Mouse (Mus musculus): Measurements from ENCODE around the gene Slc16a12. TPM values are rescaled to one million over a fixed set of nuclear protein-coding genes. Genes with fewer than 3 reads are reported as not detected.

Gene Slc16a12
- polyA plus RNA-seq, 1 experiment from 2014 or later, result 0.74 TPM

DNA sequence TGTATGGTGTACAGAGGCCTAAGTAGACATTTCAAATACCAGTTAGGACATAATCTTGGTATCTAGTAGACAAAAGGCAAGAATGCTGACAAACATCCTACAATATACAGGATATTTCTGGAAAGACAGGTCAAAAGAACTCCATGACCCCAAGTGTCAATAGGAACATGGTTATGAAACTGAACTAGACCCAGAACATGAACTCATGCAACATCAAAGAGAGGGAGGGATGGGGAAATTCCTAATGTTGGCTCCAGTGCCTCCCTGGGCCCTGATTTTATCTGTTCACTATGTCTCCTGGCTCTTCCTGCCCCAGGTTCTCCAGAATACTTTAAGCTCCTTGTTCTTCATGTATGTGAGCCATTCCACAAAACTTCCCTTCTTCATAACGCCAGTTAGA lies 31.2 kb downstream of the Slc16a12 start:
- ATAC-seq (ENCODE audit: low FRiP score, low TSS enrichment), result no peak
- Histone ChIP-seq H3K36me3 (ENCODE audit: control insufficient read depth, insufficient read depth, low read length) (no peaks in the 10 kb centered on the region), H3K27me3 (ENCODE audit: control insufficient read depth, insufficient read depth, low read length) (no peaks in the 10 kb centered on the region), H3K9ac (ENCODE audit: low read length) (no peak overlapping the region), H3K9me3 (ENCODE audit: control insufficient read depth, low read length) (no peaks in the 10 kb centered on the region), H3K27ac (replicated peaks) (no peak overlapping the region), H3K4me3 (ENCODE audit: low read depth, low read length) (no peak overlapping the region), H3K4me2 (replicated peaks; ENCODE audit: low read depth) (no peak overlapping the region), H3K4me1 (replicated peaks; ENCODE audit: control insufficient read depth, insufficient read depth) (no peaks in the 10 kb centered on the region)
- WGBS, result 64% methylated on average over 1 of the region's 1 CpGs
- no peak for TF ChIP-seq EP300 (optimal IDR thresholded peaks at IDR 0.05)
- TF ChIP-seq CTCF (IDR thresholded peaks at IDR 0.05; ENCODE audit: low read depth), result no peak
- DNase-seq (ENCODE audit: low spot score), result no peak

- no peak overlapping the region for H3K27ac ChIP-seq (replicated peaks)
- WGBS, result 33% methylated on average over 5 of the region's 5 CpGs
- H3K4me2 ChIP-seq (replicated peaks; ENCODE audit: low read depth), result no peak overlapping the region
- ATAC-seq (ENCODE audit: low FRiP score, low TSS enrichment) (no peak), DNase-seq (ENCODE audit: low spot score) (no peak)
- no peak for TF ChIP-seq CTCF (IDR thresholded peaks at IDR 0.05; ENCODE audit: low read depth)
- TF ChIP-seq EP300 (optimal IDR thresholded peaks at IDR 0.05), result no peak
- H3K9me3 ChIP-seq (ENCODE audit: control insufficient read depth, low read length), result no peaks in the 10 kb centered on the region
- H3K4me3 ChIP-seq (ENCODE audit: low read depth, low read length), result no peak overlapping the region
- H3K27me3 ChIP-seq (ENCODE audit: control insufficient read depth, insufficient read depth, low read length), result no peaks in the 10 kb centered on the region
- H3K9ac ChIP-seq (ENCODE audit: low read length), result no peak overlapping the region
- no peaks in the 10 kb centered on the region for H3K36me3 ChIP-seq (ENCODE audit: control insufficient read depth, insufficient read depth, low read length)
- no peaks in the 10 kb centered on the region for H3K4me1 ChIP-seq (replicated peaks; ENCODE audit: control insufficient read depth, insufficient read depth)
Observed at GRCm38 (mm10) chr19:34714250-34714666, 32.8 kb downstream of the Slc16a12 start.

GRCm38 (mm10) chr19:34712050-34712449 lies 35.0 kb downstream of the Slc16a12 start:
- ATAC-seq (ENCODE audit: low FRiP score, low TSS enrichment), result peak; percentile 77
- no peaks in the 10 kb centered on the region for H3K36me3 ChIP-seq (ENCODE audit: control insufficient read depth, insufficient read depth, low read length)
- H3K4me3 ChIP-seq (ENCODE audit: low read depth, low read length), result no peak overlapping the region
- no peaks in the 10 kb centered on the region for H3K27me3 ChIP-seq (ENCODE audit: control insufficient read depth, insufficient read depth, low read length)
- no peak overlapping the region for H3K27ac ChIP-seq (replicated peaks)
- H3K9me3 ChIP-seq (ENCODE audit: control insufficient read depth, low read length), result no peaks in the 10 kb centered on the region
- H3K4me1 ChIP-seq (replicated peaks; ENCODE audit: control insufficient read depth, insufficient read depth), result no peaks in the 10 kb centered on the region
- TF ChIP-seq CTCF (IDR thresholded peaks at IDR 0.05; ENCODE audit: low read depth) (no peak), EP300 (optimal IDR thresholded peaks at IDR 0.05) (no peak)
- no peak overlapping the region for H3K9ac ChIP-seq (ENCODE audit: low read length)
- 44% methylated on average over 2 of the region's 2 CpGs for WGBS
- DNase-seq (ENCODE audit: low spot score), result no peak
- no peak overlapping the region for H3K4me2 ChIP-seq (replicated peaks; ENCODE audit: low read depth)

DNA sequence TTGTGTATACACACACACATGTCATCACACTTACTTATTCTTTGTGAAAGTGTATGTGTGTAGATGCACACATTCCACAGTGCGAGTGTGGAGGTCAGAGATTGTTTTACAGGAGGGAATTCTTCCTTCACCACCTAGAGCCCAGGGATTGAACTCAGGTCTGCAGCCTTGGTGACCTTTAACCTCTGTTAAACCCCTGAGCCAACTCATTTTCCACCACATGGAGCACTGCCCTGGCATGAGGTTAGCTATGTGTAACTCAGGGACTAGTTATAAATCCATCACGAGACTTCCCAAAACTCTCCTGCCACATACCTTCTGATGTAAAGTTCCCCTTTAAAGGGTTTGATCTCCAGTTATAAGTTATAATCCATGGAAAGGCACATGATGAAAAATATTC lies 38.9 kb downstream of the Slc16a12 start:
- no peaks in the 10 kb centered on the region for H3K9me3 ChIP-seq (ENCODE audit: control insufficient read depth, low read length)
- no peak overlapping the region for H3K4me2 ChIP-seq (replicated peaks; ENCODE audit: low read depth)
- ATAC-seq (ENCODE audit: low FRiP score, low TSS enrichment) (no peak), DNase-seq (ENCODE audit: low spot score) (no peak)
- H3K4me3 ChIP-seq (ENCODE audit: low read depth, low read length), result no peak overlapping the region
- H3K36me3 ChIP-seq (ENCODE audit: control insufficient read depth, insufficient read depth, low read length), result no peaks in the 10 kb centered on the region
- 84% methylated on average over 2 of the region's 2 CpGs for WGBS
- no peaks in the 10 kb centered on the region for H3K27me3 ChIP-seq (ENCODE audit: control insufficient read depth, insufficient read depth, low read length)
- TF ChIP-seq EP300 (optimal IDR thresholded peaks at IDR 0.05), result no peak
- no peak for TF ChIP-seq CTCF (IDR thresholded peaks at IDR 0.05; ENCODE audit: low read depth)
- H3K27ac ChIP-seq (replicated peaks), result no peak overlapping the region
- H3K9ac ChIP-seq (ENCODE audit: low read length), result no peak overlapping the region
- H3K4me1 ChIP-seq (replicated peaks; ENCODE audit: control insufficient read depth, insufficient read depth), result no peaks in the 10 kb centered on the region

DNA sequence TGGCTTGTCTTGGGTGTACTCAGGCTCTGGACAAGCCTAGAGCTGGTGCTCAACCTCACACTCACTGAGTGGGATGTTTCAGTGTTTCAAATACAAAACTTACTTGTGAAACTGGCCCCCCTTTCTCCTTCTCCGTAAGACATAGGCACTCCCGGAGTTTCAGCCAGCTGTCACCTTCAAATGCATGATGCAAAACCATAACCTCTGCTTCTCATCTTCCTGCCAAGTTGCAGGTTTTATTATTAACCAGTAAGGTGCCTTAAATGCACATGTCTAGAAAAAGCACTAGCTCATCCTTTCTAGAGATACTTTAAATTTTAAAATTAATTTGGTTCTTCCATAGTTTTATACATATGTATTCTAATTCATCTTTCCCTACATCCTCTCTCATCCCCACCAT lies 39.5 kb downstream of the Slc16a12 start:
- DNase-seq (ENCODE audit: low spot score) (no peak), ATAC-seq (ENCODE audit: low FRiP score, low TSS enrichment) (no peak)
- no peak overlapping the region for H3K27ac ChIP-seq (replicated peaks)
- H3K9me3 ChIP-seq (ENCODE audit: control insufficient read depth, low read length), result no peaks in the 10 kb centered on the region
- 53% methylated on average over 2 of the region's 2 CpGs for WGBS
- no peaks in the 10 kb centered on the region for H3K27me3 ChIP-seq (ENCODE audit: control insufficient read depth, insufficient read depth, low read length)
- no peak overlapping the region for H3K4me2 ChIP-seq (replicated peaks; ENCODE audit: low read depth)
- no peaks in the 10 kb centered on the region for H3K4me1 ChIP-seq (replicated peaks; ENCODE audit: control insufficient read depth, insufficient read depth)
- H3K4me3 ChIP-seq (ENCODE audit: low read depth, low read length), result no peak overlapping the region
- H3K36me3 ChIP-seq (ENCODE audit: control insufficient read depth, insufficient read depth, low read length), result no peaks in the 10 kb centered on the region
- no peak overlapping the region for H3K9ac ChIP-seq (ENCODE audit: low read length)
- TF ChIP-seq CTCF (IDR thresholded peaks at IDR 0.05; ENCODE audit: low read depth), result no peak
- no peak for TF ChIP-seq EP300 (optimal IDR thresholded peaks at IDR 0.05)

DNA sequence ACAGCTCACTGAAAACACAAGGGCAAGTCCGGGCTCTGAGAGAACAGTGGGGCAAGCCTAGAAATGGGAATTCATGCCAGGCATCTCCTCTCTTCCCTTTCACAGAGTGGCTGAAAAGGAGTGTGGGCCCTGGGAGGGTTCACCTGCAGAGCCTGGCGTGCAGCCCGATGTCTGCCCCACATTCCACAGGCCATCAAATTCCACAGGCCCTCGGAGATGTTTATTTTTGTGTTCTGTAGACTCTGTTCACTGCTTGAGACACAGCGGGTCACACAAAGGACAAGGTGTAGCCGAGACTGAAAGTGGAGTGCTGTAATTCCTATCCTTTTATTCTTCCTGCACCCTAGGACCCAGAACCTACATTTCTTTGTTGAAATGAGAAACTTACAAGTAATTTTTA lies 40.8 kb downstream of the Slc16a12 start:
- H3K4me3 ChIP-seq (ENCODE audit: low read depth, low read length), result no peak overlapping the region
- no peak for DNase-seq (ENCODE audit: low spot score)
- no peak overlapping the region for H3K27ac ChIP-seq (replicated peaks)
- H3K9me3 ChIP-seq (ENCODE audit: control insufficient read depth, low read length), result no peaks in the 10 kb centered on the region
- no peak overlapping the region for H3K4me2 ChIP-seq (replicated peaks; ENCODE audit: low read depth)
- no peak for ATAC-seq (ENCODE audit: low FRiP score, low TSS enrichment)
- H3K27me3 ChIP-seq (ENCODE audit: control insufficient read depth, insufficient read depth, low read length), result no peaks in the 10 kb centered on the region
- no peaks in the 10 kb centered on the region for H3K4me1 ChIP-seq (replicated peaks; ENCODE audit: control insufficient read depth, insufficient read depth)
- no peak overlapping the region for H3K9ac ChIP-seq (ENCODE audit: low read length)
- no peaks in the 10 kb centered on the region for H3K36me3 ChIP-seq (ENCODE audit: control insufficient read depth, insufficient read depth, low read length)
- no peak for TF ChIP-seq EP300 (optimal IDR thresholded peaks at IDR 0.05)
- no peak for TF ChIP-seq CTCF (IDR thresholded peaks at IDR 0.05; ENCODE audit: low read depth)
- 24% methylated on average over 6 of the region's 6 CpGs for WGBS

All from stomach, postnatal 0 days (tissue).